Mouse (Mus musculus) kidney, postnatal 0 days (tissue): ENCODE data around the gene Cdk6. TPM values are rescaled to one million over a fixed set of nuclear protein-coding genes. Genes with fewer than 3 reads are reported as not detected.
"Not testable (repeated sequence)": the region's sequence is repeated elsewhere in the genome, so short reads cannot be mapped to it uniquely, and the experiment has no call there.

ENCODE experiments used
- ATAC-seq: fragments of 200-750 bp; cut with Nextera tagmentation; replicated peaks from 2 replicates; pipeline ENCODE4 v1.8.0; 2017; ENCODE audit warnings: low read depth, moderate number of reproducible peaks, moderate TSS enrichment, moderate library complexity; ENCODE audit not compliant: low FRiP score
- DNase-seq: peaks from one replicate; pipeline ENCODE4 v3.0.0-alpha.2; 2016; ENCODE audit warnings: low spot score
- H3K27ac ChIP-seq: fragments of 300-500 bp; sonication (generic); 2 replicates; pipeline ENCODE4 v1.5.1; 2014; ENCODE audit warnings: mild to moderate bottlenecking
- H3K27me3 ChIP-seq: fragments of 300-500 bp; sonication (generic); 2 replicates; pipeline ENCODE4 v1.6.1; 2014; ENCODE audit warnings: low read length, mixed read lengths; ENCODE audit not compliant: insufficient read depth
- H3K36me3 ChIP-seq: fragments of 300-500 bp; sonication (generic); 2 replicates; pipeline ENCODE4 v1.6.1; 2014; ENCODE audit warnings: low read length, mixed read lengths; ENCODE audit not compliant: insufficient read depth
- H3K4me1 ChIP-seq: fragments of 300-500 bp; sonication (generic); replicated peaks from 2 replicates; pipeline ENCODE4 v1.6.1; 2014; ENCODE audit warnings: antibody characterized with exemption, low read length, mixed read lengths; ENCODE audit not compliant: insufficient read depth
- H3K4me2 ChIP-seq: fragments of 300-500 bp; sonication (generic); 2 replicates; pipeline ENCODE4 v1.6.1; 2014; ENCODE audit warnings: mild to moderate bottlenecking, low read length, moderate library complexity, mixed read lengths
- H3K4me3 ChIP-seq: fragments of 300-500 bp; sonication (generic); replicated peaks from 2 replicates; pipeline ENCODE4 v1.5.1; 2014; ENCODE audit warnings: low read depth, low read length
- H3K9ac ChIP-seq: fragments of 300-500 bp; sonication (generic); 2 replicates; pipeline ENCODE4 v1.6.1; 2014; ENCODE audit warnings: low read depth, low read length
- H3K9me3 ChIP-seq: fragments of 300-500 bp; sonication (generic); replicated peaks from 2 replicates; pipeline ENCODE4 v1.6.1; 2016; ENCODE audit warnings: low read length, inconsistent platforms, mixed read lengths
- CTCF ChIP-seq: IDR thresholded peaks from 2 replicates; pipeline ENCODE4 v1.5.1; 2016; ENCODE audit warnings: antibody characterized with exemption, low read depth, mild to moderate bottlenecking, moderate library complexity
- WGBS: fragments of 180-500 bp; shearing (Covaris S2); extraction: QIAGEN DNeasy Blood & Tissue Kit; methylation state at CpG from one replicate; pipeline ENCODE4 v1.1.7; 2014; 5-methylcytosine and 5-hydroxymethylcytosine counted together
- polyA plus RNA-seq: library from polyadenylated mRNA; unstranded; fragments of >200 nt; fragmentation: Nextera tagmentation; extraction: Ambion mirVana; gene quantifications from 2 replicates; pipeline ENCODE4 v1.2.1, GENCODE M21; 2015

The Cdk6 gene
- polyA plus RNA-seq, 1 experiment from 2014 or later = 20.1 TPM

- H3K27me3 ChIP-seq = no peaks in the 10 kb centered on the region
- peak; percentile 66 for DNase-seq
- peak overlapping the region; percentile 66 for H3K4me3 ChIP-seq
- peak overlapping the region; percentile 63 for H3K9ac ChIP-seq
- H3K4me1 ChIP-seq = no peaks in the 10 kb centered on the region
- TF ChIP-seq CTCF = peak; percentile 31; the same call in 1 of the 2 replicates
- peak; percentile 43 for ATAC-seq
- WGBS = under 1% methylated on average over 36 of the region's 37 CpGs
- no peaks in the 10 kb centered on the region for H3K9me3 ChIP-seq
- H3K36me3 ChIP-seq = no peaks in the 10 kb centered on the region
- H3K4me2 ChIP-seq = peak overlapping the region; percentile 68
- peak overlapping the region; percentile 60 for H3K27ac ChIP-seq
Measured at GRCm38 (mm10) chr5:3343566-3344080, 2.3 kb downstream of the Cdk6 start.

- Histone ChIP-seq H3K36me3 (no peaks in the 10 kb centered on the region), H3K27ac (peak overlapping the region; percentile 60), H3K27me3 (no peaks in the 10 kb centered on the region), H3K9me3 (no peaks in the 10 kb centered on the region), H3K9ac (peak overlapping the region; percentile 63), H3K4me3 (peak overlapping the region; percentile 66), H3K4me2 (peak overlapping the region; percentile 68), H3K4me1 (no peaks in the 10 kb centered on the region)
- WGBS = under 1% methylated on average over 55 of the region's 58 CpGs
- TF ChIP-seq CTCF = peak; percentile 80
- peak; percentile 71 for ATAC-seq
- DNase-seq = peak; percentile 81
Measured at GRCm38 (mm10) chr5:3344081-3344631, 2.9 kb downstream of the Cdk6 start.

GRCm38 (mm10) chr5:3345540-3345939 is 4.3 kb downstream of the Cdk6 start:
- not testable (repeated sequence) for H3K9ac ChIP-seq, H3K4me3 ChIP-seq, H3K27ac ChIP-seq, DNase-seq, H3K4me2 ChIP-seq, ATAC-seq, H3K27me3 ChIP-seq, H3K36me3 ChIP-seq, H3K9me3 ChIP-seq, H3K4me1 ChIP-seq
- 53% methylated on average over 4 of the region's 4 CpGs for WGBS

- not testable (repeated sequence) for H3K4me1 ChIP-seq, ATAC-seq, H3K4me3 ChIP-seq, H3K9ac ChIP-seq, H3K27ac ChIP-seq, H3K9me3 ChIP-seq, H3K36me3 ChIP-seq, DNase-seq, H3K27me3 ChIP-seq, H3K4me2 ChIP-seq
- WGBS = 73% methylated on average over 4 of the region's 4 CpGs
Measured at GRCm38 (mm10) chr5:3349393-3349792, 8.1 kb downstream of the Cdk6 start.

DNA sequence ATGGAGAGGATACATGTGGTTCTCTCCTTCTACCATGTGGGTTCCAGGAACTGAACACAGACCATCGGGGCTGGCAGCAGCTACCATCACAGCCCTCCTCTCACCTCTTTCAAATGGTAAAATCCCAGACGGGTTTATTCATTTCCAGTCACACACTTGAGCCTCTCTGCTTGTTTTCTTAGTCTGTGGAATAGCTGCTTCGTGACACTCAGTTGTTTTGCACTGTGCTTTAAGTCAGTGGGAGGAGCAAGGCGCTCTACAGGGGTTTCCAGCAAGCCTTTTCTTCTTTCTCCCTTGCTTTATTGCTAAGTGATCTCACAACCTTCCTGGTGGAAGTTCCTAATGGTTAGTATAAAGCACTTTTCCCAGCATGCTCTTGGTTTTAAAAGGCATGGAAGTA is 10.6 kb downstream of the Cdk6 start:
- not testable (repeated sequence) for H3K4me3 ChIP-seq, H3K27ac ChIP-seq, H3K9ac ChIP-seq, H3K4me2 ChIP-seq, H3K36me3 ChIP-seq, H3K9me3 ChIP-seq, H3K4me1 ChIP-seq, DNase-seq, ATAC-seq, H3K27me3 ChIP-seq
- 64% methylated on average over 4 of the region's 4 CpGs for WGBS

- Histone ChIP-seq H3K36me3 (no peaks in the 10 kb centered on the region), H3K4me1 (no peaks in the 10 kb centered on the region), H3K9ac (no peak overlapping the region), H3K27me3 (no peaks in the 10 kb centered on the region), H3K4me3 (no peak overlapping the region), H3K4me2 (no peak overlapping the region), H3K27ac (no peak overlapping the region), H3K9me3 (no peaks in the 10 kb centered on the region)
- ATAC-seq (no peak), DNase-seq (no peak)
- 91% methylated on average over 3 of the region's 3 CpGs for WGBS
- no peak for TF ChIP-seq CTCF
Measured at GRCm38 (mm10) chr5:3352314-3352713, 11.0 kb downstream of the Cdk6 start.

DNA sequence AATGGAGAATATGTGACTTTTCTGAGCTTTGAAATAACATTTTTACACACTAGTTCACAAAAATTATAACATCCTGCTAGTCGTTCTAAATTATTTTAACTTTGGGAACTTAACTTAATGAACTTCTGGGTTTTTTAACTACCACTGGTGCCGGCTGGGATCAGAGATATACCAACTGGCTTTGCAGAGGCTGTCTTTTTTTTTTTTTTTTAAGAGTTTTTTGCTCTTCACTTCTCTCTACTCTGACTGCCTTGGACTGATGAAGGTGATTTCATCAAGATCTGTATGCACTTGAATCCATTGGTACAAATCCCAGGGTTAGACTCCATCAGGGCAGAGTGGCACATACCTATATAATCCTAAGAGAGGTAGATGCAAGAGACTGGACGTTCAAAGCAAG is 11.5 kb downstream of the Cdk6 start:
- Histone ChIP-seq H3K9ac (no peak overlapping the region), H3K9me3 (no peaks in the 10 kb centered on the region), H3K27me3 (no peaks in the 10 kb centered on the region), H3K4me1 (no peaks in the 10 kb centered on the region), H3K4me2 (no peak overlapping the region), H3K36me3 (no peaks in the 10 kb centered on the region), H3K4me3 (no peak overlapping the region), H3K27ac (no peak overlapping the region)
- no peak for TF ChIP-seq CTCF
- WGBS = 80% methylated on average over 3 of the region's 3 CpGs
- ATAC-seq (no peak), DNase-seq (no peak)
